Mouse (Mus musculus) limb, embryonic 11.5 days (tissue): ENCODE results near the gene Tepsin. TPM values are rescaled to one million over a fixed set of nuclear protein-coding genes. Genes with fewer than 3 reads are reported as not detected.
A peak's percentile ranks its signal among the peaks of the same experiment; 100 is the strongest.

Source experiments
- ATAC-seq: fragments of 200-750 bp; cut with Nextera tagmentation; 2 replicates; pipeline ENCODE4 v1.8.0; 2017; ENCODE audit warnings: low read depth; ENCODE audit not compliant: insufficient number of reproducible peaks, low FRiP score, low TSS enrichment
- DNase-seq: peaks from one replicate; pipeline ENCODE4 v3.0.0-alpha.2; 2015; ENCODE audit warnings: low spot score
- H3K27ac ChIP-seq: fragments of 300-500 bp; sonication (generic); replicated peaks from 2 replicates; pipeline ENCODE4 v1.5.1; 2014; ENCODE audit warnings: low read depth, mild to moderate bottlenecking, low read length
- H3K27me3 ChIP-seq: fragments of 300-500 bp; sonication (generic); 2 replicates; pipeline ENCODE4 v1.6.1; 2014; ENCODE audit warnings: mild to moderate bottlenecking, low read length, mixed read lengths; ENCODE audit not compliant: control insufficient read depth, insufficient read depth
- H3K36me3 ChIP-seq: fragments of 300-500 bp; sonication (generic); 2 replicates; pipeline ENCODE4 v1.6.1; 2014; ENCODE audit warnings: mild to moderate bottlenecking, low read length, moderate library complexity, mixed read lengths; ENCODE audit not compliant: control insufficient read depth, insufficient read depth
- H3K4me1 ChIP-seq: fragments of 300-500 bp; sonication (generic); 2 replicates; pipeline ENCODE4 v1.6.1; 2014; ENCODE audit warnings: low read length, mixed read lengths; ENCODE audit not compliant: control insufficient read depth, insufficient read depth
- H3K4me2 ChIP-seq: fragments of 300-500 bp; sonication (generic); 2 replicates; pipeline ENCODE4 v1.6.1; 2014; ENCODE audit warnings: low read depth, mild to moderate bottlenecking, moderate library complexity; ENCODE audit not compliant: severe bottlenecking
- H3K4me3 ChIP-seq: fragments of 300-500 bp; sonication (generic); 2 replicates; pipeline ENCODE4 v1.5.1; 2014; ENCODE audit warnings: low read depth, low read length
- H3K9ac ChIP-seq: fragments of 300-500 bp; sonication (generic); 2 replicates; pipeline ENCODE4 v1.6.1; 2014; ENCODE audit warnings: mild to moderate bottlenecking, low read length
- H3K9me3 ChIP-seq: fragments of 300-500 bp; sonication (generic); 2 replicates; pipeline ENCODE4 v1.6.1; 2016; ENCODE audit warnings: low read length; ENCODE audit not compliant: control insufficient read depth
- WGBS: fragments of 180-500 bp; shearing (Covaris S2); extraction: QIAGEN DNeasy Blood & Tissue Kit; methylation state at CpG from one replicate; pipeline ENCODE4 v1.1.7; 2014; 5-methylcytosine and 5-hydroxymethylcytosine counted together
- polyA plus RNA-seq: library from polyadenylated mRNA; unstranded; fragments of >200 nt; fragmentation: Nextera tagmentation; extraction: Ambion mirVana; gene quantifications from 2 replicates; pipeline ENCODE4 v1.2.1, GENCODE M21; 2014

The Tepsin gene
- polyA plus RNA-seq, result 16.9 and 18.6 TPM in 2 replicates

DNA sequence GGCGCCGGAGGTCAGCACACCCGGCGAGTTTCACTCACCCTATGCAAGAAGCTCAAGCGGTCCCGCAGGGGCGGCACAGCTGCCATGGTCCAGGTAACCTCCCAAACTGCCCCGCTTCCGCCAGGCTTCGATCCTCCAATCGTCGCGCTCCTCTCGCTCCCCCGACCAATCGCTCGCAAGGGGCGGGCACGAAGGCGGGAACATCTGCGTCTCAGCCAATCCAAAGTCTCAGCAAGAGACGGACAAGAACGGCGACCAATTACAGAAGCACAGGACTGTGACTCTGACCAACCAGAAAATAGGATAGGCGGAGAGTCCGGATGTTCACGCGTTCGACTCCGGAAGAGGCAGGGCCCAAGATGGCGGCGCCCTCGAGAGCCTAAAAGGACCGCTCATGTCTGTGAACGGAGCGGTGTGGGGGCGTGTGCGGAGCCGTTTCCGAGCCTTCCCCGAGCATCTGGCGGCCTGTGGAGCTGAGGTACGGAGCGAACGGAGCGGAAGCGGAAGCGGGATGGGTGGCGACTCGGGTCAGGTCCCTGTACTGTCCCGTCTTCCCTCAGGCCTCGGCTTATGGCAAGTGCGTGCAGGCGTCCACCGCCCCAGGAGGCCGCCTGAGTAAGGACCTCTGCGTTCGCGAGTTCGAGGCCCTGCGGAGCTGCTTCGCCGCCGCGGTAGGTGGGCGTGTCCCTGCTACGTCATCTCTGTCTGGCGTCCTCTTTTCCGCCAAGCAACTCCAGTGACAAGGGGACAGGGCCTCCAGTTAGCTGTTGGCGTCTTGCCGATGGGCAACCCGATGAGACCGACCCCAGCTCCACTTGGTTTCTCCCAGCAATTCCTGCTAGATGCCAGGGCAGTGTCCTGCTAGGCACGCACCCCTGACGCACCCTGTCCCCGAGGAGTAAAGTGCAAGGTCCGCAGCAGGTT lies at the start of gene Tepsin, which contains the start of gene Ndufaf8:
Tepsin (minus strand) TSS at position 144 of the 924 bp plus-strand sequence.
Ndufaf8 (plus strand) TSS at position 341 of the 924 bp plus-strand sequence.
- Histone ChIP-seq H3K27ac (peak within 1 kb of the TSS; percentile 76), H3K27me3 (no peaks in the 10 kb centered on the region), H3K36me3 (peaks cover 3% of the 10 kb centered on the region; the same call in 1 of the 2 replicates), H3K9ac (peak within 1 kb of the TSS; percentile 83), H3K4me1 (peaks cover 16% of the 10 kb centered on the region), H3K4me2 (peak within 1 kb of the TSS; percentile 97), H3K9me3 (no peaks in the 10 kb centered on the region), H3K4me3 (peak within 1 kb of the TSS; percentile 91)
- DNase-seq (peak; percentile 100), ATAC-seq (peak; percentile 96)
- WGBS, result under 1% methylated on average over 77 of the region's 77 CpGs

DNA sequence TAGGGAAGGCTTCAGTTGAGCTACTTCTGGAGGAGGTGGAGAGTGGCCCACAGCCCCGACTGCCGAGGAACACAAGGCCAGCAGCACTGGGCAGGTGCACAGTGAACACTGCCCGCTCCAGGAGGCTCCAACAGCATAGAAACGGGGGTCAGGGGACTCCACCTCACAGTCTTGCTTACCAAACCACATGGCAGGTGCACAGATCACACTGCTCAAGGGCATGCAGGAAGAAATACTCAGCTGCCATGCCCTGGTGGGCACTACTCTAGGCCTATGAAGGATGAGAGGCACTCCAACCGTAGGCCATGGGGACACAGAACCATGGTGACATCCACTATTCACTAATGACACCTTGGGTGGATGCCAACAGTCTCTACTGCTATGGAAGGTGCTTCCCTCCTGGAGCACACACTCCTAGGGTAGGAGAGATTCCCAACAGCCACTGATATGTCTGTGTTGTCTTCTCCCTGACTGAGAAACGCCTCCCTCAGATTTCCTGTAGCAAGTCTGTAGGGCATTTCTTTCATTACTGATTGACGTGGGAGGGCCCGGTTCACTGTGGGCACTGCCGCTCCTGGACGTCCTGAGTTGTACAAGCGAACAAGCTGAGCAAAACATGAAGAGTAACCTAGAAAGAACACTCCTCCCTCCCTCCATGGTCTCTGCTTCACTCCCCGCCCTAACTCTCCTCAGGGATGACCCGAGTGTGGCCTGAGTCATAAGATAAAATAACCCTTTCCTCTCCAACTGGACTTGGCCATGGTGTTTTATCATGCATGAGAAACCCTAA lies 45.4 kb upstream of the Tepsin start:
- 88% methylated on average over 13 of the region's 13 CpGs for WGBS
- DNase-seq (no peak), ATAC-seq (no peak)
- Histone ChIP-seq H3K4me1 (0 out of 2 replicates have a peak, but pooled peaks cover 2% of the 10 kb centered on the region), H3K4me2 (no peak overlapping the region), H3K4me3 (no peak overlapping the region), H3K27me3 (no peaks in the 10 kb centered on the region), H3K27ac (no peak overlapping the region), H3K9ac (no peak overlapping the region), H3K9me3 (no peaks in the 10 kb centered on the region), H3K36me3 (no peaks in the 10 kb centered on the region; the same call in 1 of the 2 replicates)

- Histone ChIP-seq H3K4me1 (peaks cover 8% of the 10 kb centered on the region; the same call in 1 of the 2 replicates), H3K9me3 (no peaks in the 10 kb centered on the region), H3K4me2 (no peak overlapping the region), H3K27ac (0 out of 2 replicates have a peak overlapping the region, but pooled peaks have one; percentile 26), H3K4me3 (no peak overlapping the region), H3K36me3 (peaks cover 2% of the 10 kb centered on the region; the same call in 1 of the 2 replicates), H3K9ac (no peak overlapping the region), H3K27me3 (no peaks in the 10 kb centered on the region)
- ATAC-seq, result no peak
- DNase-seq, result no peak
- 86% methylated on average over 3 of the region's 3 CpGs for WGBS
Measured at GRCm38 (mm10) chr11:120142601-120143051, 44.1 kb upstream of the Tepsin start.

DNA sequence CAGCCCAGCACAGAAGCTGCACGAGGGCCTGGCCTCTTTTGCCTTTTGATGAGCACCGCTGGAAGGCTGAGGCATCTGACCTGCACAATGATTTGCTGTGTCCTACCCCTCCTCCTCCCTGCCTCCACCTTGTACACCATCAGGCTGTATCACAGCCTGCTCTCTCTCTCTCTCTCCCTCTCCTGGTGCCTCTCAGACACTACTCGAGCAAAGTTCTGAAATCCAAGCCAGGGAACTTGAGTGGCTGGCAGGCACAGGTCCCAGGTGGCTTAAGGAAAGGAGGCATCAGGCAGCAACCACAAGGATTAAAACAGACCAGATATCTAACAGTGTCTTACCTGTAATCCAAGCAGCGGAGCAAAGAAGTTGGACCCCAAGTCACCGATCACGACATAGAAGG lies 41.7 kb upstream of the Tepsin start:
- Histone ChIP-seq H3K27ac (no peak overlapping the region), H3K27me3 (no peaks in the 10 kb centered on the region), H3K4me3 (no peak overlapping the region), H3K4me1 (peaks cover 9% of the 10 kb centered on the region; the same call in 1 of the 2 replicates), H3K36me3 (peaks cover 2% of the 10 kb centered on the region; the same call in 1 of the 2 replicates), H3K9me3 (no peaks in the 10 kb centered on the region), H3K9ac (no peak overlapping the region), H3K4me2 (no peak overlapping the region)
- DNase-seq, result no peak
- 82% methylated on average over 6 of the region's 6 CpGs for WGBS
- ATAC-seq, result no peak

DNA sequence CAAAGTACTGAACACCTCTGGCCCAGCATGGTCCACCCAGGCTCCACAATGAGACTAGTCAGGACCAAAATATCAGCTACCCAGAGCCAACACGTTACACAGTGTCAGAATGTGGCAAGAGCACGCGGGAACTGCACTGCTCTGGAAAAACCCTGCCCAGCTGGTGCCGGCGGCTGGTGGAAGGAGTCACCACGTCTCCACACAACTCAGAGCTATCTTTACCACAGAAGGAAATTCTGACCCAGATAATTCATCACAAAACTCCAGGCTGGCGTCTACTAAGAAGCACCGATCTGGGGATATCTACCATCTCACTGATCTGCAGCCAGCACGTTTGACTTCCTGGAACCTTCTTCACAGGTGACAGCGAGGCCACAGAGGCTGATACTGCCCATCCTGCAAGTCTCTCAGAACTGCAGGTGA lies 40.8 kb upstream of the Tepsin start:
- no peaks in the 10 kb centered on the region for H3K9me3 ChIP-seq
- peaks cover 2% of the 10 kb centered on the region for H3K36me3 ChIP-seq
- ATAC-seq (no peak), DNase-seq (no peak)
- no peak overlapping the region for H3K4me3 ChIP-seq
- H3K4me1 ChIP-seq, result peaks cover 9% of the 10 kb centered on the region; the same call in 1 of the 2 replicates
- H3K9ac ChIP-seq, result no peak overlapping the region
- no peak overlapping the region for H3K27ac ChIP-seq
- 90% methylated on average over 10 of the region's 10 CpGs for WGBS
- no peak overlapping the region for H3K4me2 ChIP-seq
- H3K27me3 ChIP-seq, result no peaks in the 10 kb centered on the region

DNA sequence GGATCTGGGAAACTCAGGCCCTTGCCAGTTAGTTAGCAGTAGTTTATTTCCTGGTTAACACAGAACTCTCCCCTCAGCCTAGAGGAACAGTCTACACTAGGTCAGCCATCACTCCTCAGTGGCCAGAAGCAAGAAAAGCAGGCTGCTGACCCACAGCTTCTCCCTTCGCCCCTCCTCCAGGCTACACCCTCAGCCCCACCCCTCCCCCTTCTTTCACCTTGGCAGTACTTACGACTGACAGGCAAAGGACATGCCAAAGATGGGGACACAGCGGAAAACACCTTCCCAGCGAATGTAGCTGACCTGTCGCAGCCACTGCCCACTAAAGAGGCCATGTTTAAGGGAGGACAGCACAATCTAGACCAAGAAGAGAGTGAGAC lies 39.1 kb upstream of the Tepsin start:
- WGBS, result 37% methylated on average over 5 of the region's 5 CpGs
- Histone ChIP-seq H3K27ac (no peak overlapping the region), H3K9ac (no peak overlapping the region), H3K36me3 (peaks cover 2% of the 10 kb centered on the region), H3K9me3 (no peaks in the 10 kb centered on the region), H3K4me1 (peaks cover 6% of the 10 kb centered on the region; the same call in 1 of the 2 replicates), H3K4me2 (no peak overlapping the region), H3K4me3 (no peak overlapping the region), H3K27me3 (no peaks in the 10 kb centered on the region)
- DNase-seq, result no peak
- no peak for ATAC-seq

DNA sequence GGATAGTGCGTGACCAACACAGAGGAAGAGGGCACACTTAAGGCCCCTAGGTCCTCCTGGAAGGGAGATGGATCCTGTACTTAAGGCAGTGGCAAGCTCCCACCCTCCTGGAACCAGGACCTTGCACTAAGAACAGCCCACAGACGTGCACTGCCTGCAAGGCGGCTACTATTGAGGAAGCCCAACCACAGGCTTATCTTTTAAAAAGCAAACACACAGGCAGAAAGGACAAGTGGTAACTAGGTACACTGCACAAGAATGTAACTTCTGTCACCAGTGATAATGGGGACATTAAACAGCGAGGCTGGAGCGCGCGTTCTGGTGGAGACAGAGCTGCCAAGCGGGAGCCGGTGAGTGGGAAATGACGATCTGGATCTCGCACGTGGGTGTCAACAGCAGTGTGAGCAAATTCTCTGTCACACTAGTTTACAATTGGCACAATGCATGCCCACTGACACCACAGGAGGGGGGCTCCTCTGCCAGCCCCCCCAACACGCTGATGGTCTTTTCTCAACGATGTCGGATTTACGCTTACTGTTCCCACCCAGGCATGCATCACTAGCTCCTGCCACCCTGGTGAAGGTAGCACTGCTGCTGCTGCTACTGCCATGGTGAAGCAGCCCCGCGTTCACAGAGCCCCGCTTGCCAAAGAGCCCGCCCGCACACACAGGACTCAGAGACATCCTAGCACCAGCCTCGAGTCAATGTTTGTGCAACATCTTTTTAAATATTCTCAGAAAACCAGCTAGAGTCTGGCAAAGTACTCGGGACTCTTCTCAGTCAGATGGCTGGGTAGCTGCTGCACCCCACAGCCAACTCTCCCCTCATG lies 38.5 kb upstream of the Tepsin start:
- Histone ChIP-seq H3K4me1 (peaks cover 6% of the 10 kb centered on the region; the same call in 1 of the 2 replicates), H3K4me3 (no peak overlapping the region), H3K36me3 (peaks cover 2% of the 10 kb centered on the region), H3K4me2 (no peak overlapping the region), H3K9me3 (no peaks in the 10 kb centered on the region), H3K9ac (no peak overlapping the region), H3K27ac (no peak overlapping the region), H3K27me3 (no peaks in the 10 kb centered on the region)
- WGBS, result 76% methylated on average over 23 of the region's 23 CpGs
- ATAC-seq (no peak), DNase-seq (no peak)
